Mouse (Mus musculus): ENCODE data around the gene Klk1b8.
"Not testable (repeated sequence)": the region's sequence is repeated elsewhere in the genome, so short reads cannot be mapped to it uniquely, and the experiment has no call there.

The Klk1b8 gene

DNA sequence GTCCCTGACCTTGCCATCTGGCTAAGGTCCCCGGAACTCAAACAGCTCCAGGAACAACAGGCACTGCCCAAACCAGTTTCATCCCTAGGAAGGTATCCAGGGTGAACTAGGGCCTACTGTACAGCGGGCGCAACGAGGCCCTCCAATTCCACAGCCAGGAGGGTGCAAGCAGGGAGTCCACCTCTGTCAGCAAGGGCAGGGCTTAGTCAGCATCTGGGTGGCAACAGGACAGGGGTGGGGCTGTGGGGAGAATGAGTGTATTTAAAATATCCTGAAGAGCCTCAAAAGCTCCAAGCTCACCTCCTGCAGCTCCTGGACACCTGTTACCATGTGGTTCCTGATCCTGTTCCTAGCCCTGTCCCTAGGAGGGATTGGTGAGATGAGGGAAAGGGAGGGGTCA lies 45.1 kb downstream of the Klk1b8 start, which contains the start of gene Klk1b11:
Gene Klk1b11, plus strand, starts transcription at position 301 of the 400 bp plus-strand sequence.
- DNase-seq (ENCODE audit: extremely low read depth, low read depth): not testable (repeated sequence)
